Mouse (Mus musculus) ES-E14 (cell line): Measurements from ENCODE around the gene Ttc34.

Experiments used
- CHD2 ChIP-seq: IDR thresholded peaks from 2 replicates; pipeline ENCODE4 v1.6.1; 2014; ENCODE audit warnings: mild to moderate bottlenecking, low read depth, low read length, inconsistent platforms
- ZNF384 ChIP-seq: IDR thresholded peaks from 2 replicates; pipeline ENCODE4 v1.6.1; 2012; ENCODE audit warnings: low read depth, low read length, inconsistent platforms

DNA sequence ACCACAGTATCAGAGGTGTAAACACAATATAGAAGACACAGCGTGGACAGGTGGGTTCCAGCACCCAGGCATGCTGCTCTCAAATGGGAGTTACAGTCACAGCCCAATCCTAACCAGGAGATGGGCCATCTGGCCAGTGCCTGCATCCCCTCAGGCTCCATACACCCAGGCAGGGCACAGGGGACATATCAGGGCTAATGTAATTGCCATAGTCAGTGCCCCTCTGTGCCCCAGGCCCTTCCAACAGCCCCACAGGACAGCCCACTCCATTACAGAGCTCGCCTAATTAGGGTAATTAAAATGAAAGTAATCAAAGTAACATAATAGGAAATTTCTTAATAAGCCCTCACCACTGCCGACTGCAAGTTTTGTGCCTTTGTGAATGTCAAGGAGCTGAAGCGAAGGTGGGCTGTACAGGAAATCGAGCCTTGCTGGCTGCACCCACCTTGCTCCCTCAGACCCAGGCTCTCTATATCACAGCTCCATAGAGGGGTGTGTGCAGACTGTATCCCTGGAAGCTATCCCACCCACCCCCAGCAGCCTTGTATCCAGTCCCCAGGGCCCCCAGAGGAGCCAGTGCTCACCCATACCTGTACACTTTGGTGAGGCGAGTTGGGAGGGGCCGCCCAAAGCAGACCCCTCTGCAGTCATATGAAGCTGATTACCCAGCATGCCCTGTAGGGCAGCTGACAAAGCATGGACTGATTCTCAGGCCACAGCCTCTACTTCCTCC lies 910 bp upstream of the Ttc34 start:
- TF ChIP-seq CHD2 (no peak), ZNF384 (no peak)
